Mouse (Mus musculus) stomach, postnatal 0 days (tissue): ENCODE measurements around the gene BC049352. TPM values are rescaled to one million over a fixed set of nuclear protein-coding genes. Genes with fewer than 3 reads are reported as not detected.

Source experiments
- ATAC-seq: fragments of 200-750 bp; cut with Nextera tagmentation; 2 replicates; pipeline ENCODE4 v1.8.0; 2017; ENCODE audit not compliant: low FRiP score, low TSS enrichment
- DNase-seq: peaks from one replicate; pipeline ENCODE4 v3.0.0-alpha.2; 2016; ENCODE audit warnings: low spot score
- H3K27ac ChIP-seq: fragments of 300-500 bp; sonication (generic); replicated peaks from 2 replicates; pipeline ENCODE4 v1.5.1; 2014; ENCODE audit warnings: mild to moderate bottlenecking, control low read depth
- H3K27me3 ChIP-seq: fragments of 300-500 bp; sonication (generic); 2 replicates; pipeline ENCODE4 v1.6.1; 2014; ENCODE audit warnings: low read length; ENCODE audit not compliant: control insufficient read depth, insufficient read depth
- H3K36me3 ChIP-seq: fragments of 300-500 bp; sonication (generic); 2 replicates; pipeline ENCODE4 v1.6.1; 2014; ENCODE audit warnings: low read length, mixed read lengths; ENCODE audit not compliant: control insufficient read depth, insufficient read depth
- H3K4me1 ChIP-seq: fragments of 300-500 bp; sonication (generic); replicated peaks from 2 replicates; pipeline ENCODE4 v1.6.1; 2014; ENCODE audit warnings: antibody characterized with exemption; ENCODE audit not compliant: control insufficient read depth, insufficient read depth
- H3K4me2 ChIP-seq: fragments of 300-500 bp; sonication (generic); replicated peaks from 2 replicates; pipeline ENCODE4 v1.6.1; 2014; ENCODE audit warnings: low read depth, mild to moderate bottlenecking, control low read depth, moderate library complexity
- H3K4me3 ChIP-seq: fragments of 300-500 bp; sonication (generic); 2 replicates; pipeline ENCODE4 v1.5.1; 2014; ENCODE audit warnings: low read depth, low read length, control low read depth
- H3K9ac ChIP-seq: fragments of 300-500 bp; sonication (generic); 2 replicates; pipeline ENCODE4 v1.6.1; 2014; ENCODE audit warnings: mild to moderate bottlenecking, low read length, control low read depth, mixed read lengths
- H3K9me3 ChIP-seq: fragments of 300-500 bp; sonication (generic); 2 replicates; pipeline ENCODE4 v1.6.1; 2016; ENCODE audit warnings: low read length; ENCODE audit not compliant: control insufficient read depth
- CTCF ChIP-seq: IDR thresholded peaks from 2 replicates; pipeline ENCODE4 v1.5.1; 2016; ENCODE audit warnings: antibody characterized with exemption, low read depth, mild to moderate bottlenecking, moderate library complexity
- EP300 ChIP-seq: optimal IDR thresholded peaks from 2 replicates; pipeline ENCODE3; 2016; ENCODE audit warnings: antibody characterized with exemption
- WGBS: fragments of 180-500 bp; shearing (Covaris S2); extraction: QIAGEN DNeasy Blood & Tissue Kit; methylation state at CpG from one replicate; pipeline ENCODE4 v1.1.7; 2014; 5-methylcytosine and 5-hydroxymethylcytosine counted together
- polyA plus RNA-seq: library from polyadenylated mRNA; unstranded; fragments of >200 nt; fragmentation: Nextera tagmentation; extraction: Ambion mirVana; gene quantifications from 2 replicates; pipeline ENCODE4 v1.2.1, GENCODE M21; 2015

Gene BC049352
- polyA plus RNA-seq, 1 experiment from 2014 or later, result 0.12 TPM

- Histone ChIP-seq H3K4me3 (no peak overlapping the region), H3K36me3 (no peaks in the 10 kb centered on the region), H3K27ac (no peak overlapping the region), H3K27me3 (no peaks in the 10 kb centered on the region), H3K4me1 (no peaks in the 10 kb centered on the region), H3K9me3 (no peaks in the 10 kb centered on the region), H3K9ac (no peak overlapping the region), H3K4me2 (no peak overlapping the region)
- no peak for TF ChIP-seq EP300
- TF ChIP-seq CTCF, result no peak
- 70% methylated on average over 8 of the region's 8 CpGs for WGBS
- ATAC-seq (no peak), DNase-seq (no peak)
These were observed 14.5 kb downstream of the BC049352 start for GRCm38 (mm10) chr9:45196125-45196830.

GRCm38 (mm10) chr9:45197549-45197948 is 15.7 kb downstream of the BC049352 start:
- H3K9me3 ChIP-seq, result no peaks in the 10 kb centered on the region
- no peak overlapping the region for H3K4me3 ChIP-seq
- no peak for DNase-seq
- H3K4me1 ChIP-seq, result no peaks in the 10 kb centered on the region
- no peak overlapping the region for H3K4me2 ChIP-seq
- no peaks in the 10 kb centered on the region for H3K27me3 ChIP-seq
- WGBS, result 76% methylated on average over 5 of the region's 5 CpGs
- TF ChIP-seq CTCF (no peak), EP300 (no peak)
- H3K9ac ChIP-seq, result no peak overlapping the region
- H3K27ac ChIP-seq, result no peak overlapping the region
- ATAC-seq, result no peak
- no peaks in the 10 kb centered on the region for H3K36me3 ChIP-seq

DNA sequence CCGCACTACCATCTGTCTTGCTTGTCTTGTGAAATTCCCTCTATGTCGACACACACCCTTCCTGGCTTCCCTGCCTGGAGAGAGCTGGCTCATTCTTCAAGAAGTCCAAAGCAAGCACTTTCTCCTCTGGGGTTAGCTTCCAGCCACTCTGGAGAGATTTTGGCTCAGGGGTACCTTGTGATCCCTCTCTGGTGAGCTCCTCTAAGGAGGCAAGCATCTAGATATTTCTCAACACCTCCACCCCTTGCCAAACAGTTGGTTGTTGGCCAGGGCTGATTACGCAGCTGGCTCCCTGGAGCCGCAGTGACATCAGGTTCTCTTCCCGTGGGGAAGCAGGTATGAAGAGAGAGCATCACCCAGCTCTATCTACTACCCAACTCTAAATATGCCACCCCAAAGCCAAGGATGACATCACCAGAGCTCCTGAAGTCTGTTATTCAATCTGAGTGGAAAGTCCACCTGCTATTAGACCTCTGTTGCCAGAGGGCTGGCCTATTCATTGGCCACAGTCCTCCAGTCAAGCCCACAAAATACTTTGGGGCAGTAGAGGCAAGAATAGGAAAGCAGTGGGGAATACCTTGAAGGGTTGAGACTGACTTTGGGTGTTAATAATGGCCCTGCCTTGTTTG is 19.6 kb downstream of the BC049352 start:
- ATAC-seq, result no peak
- Histone ChIP-seq H3K27me3 (no peaks in the 10 kb centered on the region), H3K9ac (no peak overlapping the region), H3K4me3 (no peak overlapping the region), H3K9me3 (no peaks in the 10 kb centered on the region), H3K36me3 (no peaks in the 10 kb centered on the region), H3K27ac (0 out of 2 replicates have a peak overlapping the region, but pooled peaks have one; percentile 4), H3K4me2 (peak overlapping the region; percentile 11; the same call in 1 of the 2 replicates), H3K4me1 (no peaks in the 10 kb centered on the region)
- DNase-seq, result peak; percentile 15
- WGBS, result 64% methylated on average over 5 of the region's 5 CpGs
- TF ChIP-seq CTCF (no peak), EP300 (no peak)

DNA sequence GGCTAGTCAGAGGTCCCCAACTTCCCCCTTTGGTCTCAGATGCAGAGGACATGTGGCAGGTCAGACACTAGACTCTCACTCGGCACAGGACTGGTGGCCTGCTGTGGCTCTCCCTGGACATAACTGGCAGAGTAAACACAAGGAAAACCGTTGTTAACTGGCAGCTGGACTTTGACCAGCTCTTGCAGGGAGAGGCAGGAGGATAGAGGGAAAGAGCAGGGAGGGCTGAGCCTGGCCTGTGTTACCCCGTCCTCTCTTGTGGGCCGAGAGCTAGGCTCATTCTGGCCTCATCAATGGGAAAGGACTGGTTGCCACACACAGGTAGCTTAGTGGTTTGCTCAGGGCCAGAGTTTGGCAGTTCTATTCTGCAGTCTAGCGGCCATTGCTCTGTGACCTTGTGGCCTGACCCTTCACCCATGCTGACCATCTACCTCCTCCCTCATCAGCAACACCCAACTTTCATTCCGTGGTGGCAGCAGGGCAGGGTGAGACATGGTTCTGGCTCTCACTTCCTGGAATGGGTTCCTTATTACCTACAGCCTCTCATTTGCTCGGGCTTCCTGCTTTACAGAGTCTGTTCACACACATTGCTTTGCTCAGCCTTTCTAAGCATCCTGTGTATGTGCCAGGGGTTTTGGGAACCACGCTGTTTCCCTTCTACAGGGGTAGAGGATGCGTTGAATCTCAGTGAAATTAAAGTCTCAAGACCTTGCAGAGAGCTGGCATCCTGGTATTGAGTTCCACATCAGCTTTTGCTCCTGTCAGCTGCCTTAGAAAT is 20.4 kb downstream of the BC049352 start:
- Histone ChIP-seq H3K27ac (peak overlapping the region; percentile 76), H3K36me3 (no peaks in the 10 kb centered on the region), H3K27me3 (no peaks in the 10 kb centered on the region), H3K9ac (no peak overlapping the region), H3K4me3 (no peak overlapping the region), H3K4me1 (no peaks in the 10 kb centered on the region), H3K9me3 (no peaks in the 10 kb centered on the region), H3K4me2 (peak overlapping the region; percentile 45)
- TF ChIP-seq CTCF, result no peak
- no peak for TF ChIP-seq EP300
- DNase-seq, result peak; percentile 78
- peak; percentile 45 for ATAC-seq
- WGBS, result 54% methylated on average over 9 of the region's 9 CpGs

DNA sequence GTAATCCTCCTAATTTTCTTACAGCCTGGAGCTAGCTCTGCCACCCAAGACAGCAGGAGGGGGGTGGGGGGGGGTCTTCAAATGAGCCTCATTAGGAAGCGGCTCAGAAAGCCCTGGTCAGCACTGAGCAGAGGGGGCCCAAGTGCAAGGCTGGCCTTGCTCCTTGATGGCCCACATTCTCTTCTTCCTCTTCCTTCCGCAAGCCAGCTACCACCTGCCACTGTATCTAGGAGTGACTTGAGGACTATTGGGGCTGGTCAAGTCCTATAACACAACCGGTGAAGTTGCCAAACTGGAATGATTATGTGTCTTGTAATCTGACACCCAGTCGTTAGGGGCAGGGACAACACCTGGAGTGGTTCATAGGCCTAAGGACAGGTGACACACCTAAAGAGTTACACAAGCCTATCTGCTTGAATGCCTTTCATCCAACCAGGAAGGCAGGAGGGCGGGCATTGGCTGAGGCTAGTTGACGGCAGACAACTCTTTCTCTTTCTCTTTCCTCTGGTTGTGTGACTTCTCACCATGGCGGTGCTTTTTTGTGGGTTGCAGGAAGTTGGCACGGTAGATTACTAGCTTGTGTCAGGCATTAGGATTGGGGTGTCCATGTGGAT is 22.1 kb downstream of the BC049352 start, which contains the start of gene Tmprss4:
Gene Tmprss4, minus strand, starts transcription at position 296 of the 614 bp plus-strand sequence.
- H3K4me1 ChIP-seq, result no peaks in the 10 kb centered on the region
- ATAC-seq (peak; percentile 95), DNase-seq (peak; percentile 87)
- peak within 1 kb of the TSS; percentile 45 for H3K4me2 ChIP-seq
- no peak for TF ChIP-seq CTCF
- TF ChIP-seq EP300, result no peak
- H3K27ac ChIP-seq, result peak within 1 kb of the TSS; percentile 76
- H3K4me3 ChIP-seq, result peak within 1 kb of the TSS; percentile 18
- H3K36me3 ChIP-seq, result no peaks in the 10 kb centered on the region
- H3K27me3 ChIP-seq, result no peaks in the 10 kb centered on the region
- H3K9me3 ChIP-seq, result no peaks in the 10 kb centered on the region
- WGBS, result 46% methylated on average over 8 of the region's 8 CpGs
- H3K9ac ChIP-seq, result no peak within 1 kb of the TSS; the same call in 1 of the 2 replicates
